16 mouse cellular contexts compared by ENCODE assay signal in genomic region chr16:11473474-11473873, GRCm38 (mm10).
DNase-seq lines count a peak whose midpoint lies in the region; ATAC-seq and TF ChIP-seq lines count a peak whose summit lies in the region.
"Had no signal": no experiment of that assay in that cellular context is flagged by ENCODE, and none has a peak within 500 bp of the region (broad histone marks: within the 10 kb centered on the region; RNA-seq: fewer than 3 reads in every experiment).

No protein-coding gene starts in this region.

- ATAC-seq in heart, embryonic 15.5 days (replicated peaks; ENCODE audit: insufficient number of reproducible peaks, insufficient read depth, low FRiP score, low read depth), result no peak
- no peak for ATAC-seq in neural tube, embryonic 13.5 days (ENCODE audit: low read depth)
- ATAC-seq in neural tube, embryonic 15.5 days (ENCODE audit: low FRiP score), result no peak
- peak; percentile 79 for ATAC-seq in lung, postnatal 0 days
- ATAC-seq: liver, embryonic 12.5 days had no signal

- TF ChIP-seq CTCF in lung, postnatal 0 days (IDR thresholded peaks at IDR 0.05), result no peak

- no peaks in the 10 kb centered on the region for H3K27me3 ChIP-seq in heart, embryonic 15.5 days
- no peaks in the 10 kb centered on the region for H3K27me3 ChIP-seq in neural tube, embryonic 13.5 days
- no peaks in the 10 kb centered on the region for H3K27me3 ChIP-seq in neural tube, embryonic 15.5 days (replicated peaks)
- no peaks in the 10 kb centered on the region for H3K27me3 ChIP-seq in lung, postnatal 0 days (replicated peaks; ENCODE audit: insufficient read depth, low read length)
- H3K27me3 ChIP-seq: limb, embryonic 12.5 days; liver, embryonic 12.5 days had no signal

- H3K36me3 ChIP-seq in heart, embryonic 15.5 days, result no peaks in the 10 kb centered on the region
- peaks cover 10% of the 10 kb centered on the region; the same call in 1 of the 2 replicates for H3K36me3 ChIP-seq in neural tube, embryonic 13.5 days
- H3K36me3 ChIP-seq in neural tube, embryonic 15.5 days, result peaks cover 7% of the 10 kb centered on the region; the same call in 1 of the 2 replicates
- H3K36me3 ChIP-seq in lung, postnatal 0 days (ENCODE audit: insufficient read depth, low read length), result no peaks in the 10 kb centered on the region
- H3K36me3 ChIP-seq: embryonic facial prominence, embryonic 10.5 days; hindbrain, embryonic 10.5 days; liver, embryonic 12.5 days had no signal

- 68% methylated on average over 3 of the region's 3 CpGs for WGBS in heart, embryonic 15.5 days
- 88% methylated on average over 3 of the region's 3 CpGs for WGBS in neural tube, embryonic 13.5 days
- 88% methylated on average over 3 of the region's 3 CpGs for WGBS in neural tube, embryonic 15.5 days
- 70% methylated on average over 3 of the region's 3 CpGs for WGBS in lung, postnatal 0 days

- peak overlapping the region; percentile 30; the same call in 1 of the 2 replicates for H3K27ac ChIP-seq in heart, embryonic 15.5 days
- 0 out of 2 replicates have a peak overlapping the region, but pooled peaks have one; percentile 4 for H3K27ac ChIP-seq in neural tube, embryonic 13.5 days (replicated peaks)
- H3K27ac ChIP-seq in neural tube, embryonic 15.5 days (replicated peaks), result no peak overlapping the region
- no peak overlapping the region for H3K27ac ChIP-seq in lung, postnatal 0 days (ENCODE audit: low read length)
- H3K27ac ChIP-seq: embryonic facial prominence, embryonic 10.5 days; heart, adult 2 months; hindbrain, embryonic 10.5 days; kidney, postnatal 0 days; limb, embryonic 12.5 days; liver, embryonic 12.5 days had no signal

- no peak overlapping the region for H3K9ac ChIP-seq in heart, embryonic 15.5 days
- H3K9ac ChIP-seq in neural tube, embryonic 13.5 days, result no peak overlapping the region
- H3K9ac ChIP-seq in neural tube, embryonic 15.5 days (replicated peaks), result no peak overlapping the region
- H3K9ac ChIP-seq in lung, postnatal 0 days (replicated peaks; ENCODE audit: low read depth), result no peak overlapping the region
- H3K9ac ChIP-seq: limb, embryonic 12.5 days; liver, embryonic 12.5 days had no signal

- H3K4me2 ChIP-seq in heart, embryonic 15.5 days, result no peak overlapping the region
- H3K4me2 ChIP-seq in neural tube, embryonic 13.5 days, result no peak overlapping the region
- no peak overlapping the region for H3K4me2 ChIP-seq in neural tube, embryonic 15.5 days
- H3K4me2 ChIP-seq in lung, postnatal 0 days (replicated peaks; ENCODE audit: low read depth, low read length), result no peak overlapping the region
- H3K4me2 ChIP-seq: limb, embryonic 12.5 days; liver, embryonic 12.5 days; midbrain, embryonic 11.5 days had no signal

- H3K4me3 ChIP-seq in heart, embryonic 15.5 days, result no peak overlapping the region
- H3K4me3 ChIP-seq in neural tube, embryonic 13.5 days, result no peak overlapping the region
- H3K4me3 ChIP-seq in neural tube, embryonic 15.5 days (replicated peaks), result no peak overlapping the region
- H3K4me3 ChIP-seq in lung, postnatal 0 days (ENCODE audit: low read depth, low read length), result no peak overlapping the region
- H3K4me3 ChIP-seq: embryonic facial prominence, embryonic 10.5 days; heart, adult 2 months; hindbrain, embryonic 10.5 days; limb, embryonic 12.5 days; liver, embryonic 12.5 days had no signal

- no peak for TF ChIP-seq EP300 in lung, postnatal 0 days (IDR thresholded peaks at IDR 0.05)

- H3K4me1 ChIP-seq in heart, embryonic 15.5 days (replicated peaks), result peaks cover 40% of the 10 kb centered on the region
- peaks cover 19% of the 10 kb centered on the region for H3K4me1 ChIP-seq in neural tube, embryonic 13.5 days (replicated peaks)
- peaks cover 18% of the 10 kb centered on the region for H3K4me1 ChIP-seq in neural tube, embryonic 15.5 days
- peaks cover 4% of the 10 kb centered on the region; the same call in 1 of the 2 replicates for H3K4me1 ChIP-seq in lung, postnatal 0 days (ENCODE audit: insufficient read depth, low read depth, low read length)
- H3K4me1 ChIP-seq: embryonic facial prominence, embryonic 10.5 days; hindbrain, embryonic 10.5 days; limb, embryonic 12.5 days had no signal

- no peaks in the 10 kb centered on the region for H3K9me3 ChIP-seq in heart, embryonic 15.5 days (replicated peaks)
- no peaks in the 10 kb centered on the region for H3K9me3 ChIP-seq in neural tube, embryonic 13.5 days
- no peaks in the 10 kb centered on the region for H3K9me3 ChIP-seq in neural tube, embryonic 15.5 days (replicated peaks)
- no peaks in the 10 kb centered on the region for H3K9me3 ChIP-seq in lung, postnatal 0 days (ENCODE audit: low read length)
- H3K9me3 ChIP-seq: embryonic facial prominence, embryonic 10.5 days; hindbrain, embryonic 10.5 days; limb, embryonic 12.5 days; liver, embryonic 12.5 days had no signal

- DNase-seq in heart, adult 8-10 months (ENCODE audit: low spot score), result no peak
- peak; percentile 70 for DNase-seq in lung, postnatal 0 days (ENCODE audit: low spot score)
- DNase-seq in gastrocnemius, postnatal 25 days, result no peak
- DNase-seq in ovary, postnatal 10 days (ENCODE audit: low spot score), result no peak
- DNase-seq: heart, adult 2 months; spleen, adult 18-20 months; thymus, adult 2 months had no signal

Comparison
In these comparisons a context has a peak if more than half of its experiments do, and no peak if none do; other contexts are left out.
1. H3K27ac ChIP-seq: peak in heart, embryonic 15.5 days (single experiment) and neural tube, embryonic 13.5 days (single experiment); none in neural tube, embryonic 15.5 days (single experiment) and lung, postnatal 0 days (single experiment).